Mouse (Mus musculus) liver, embryonic 13.5 days (tissue): ENCODE data around the gene Anxa8. TPM values are rescaled to one million over a fixed set of nuclear protein-coding genes. Genes with fewer than 3 reads are reported as not detected.

Experiments
- ATAC-seq: fragments of 200-750 bp; cut with Nextera tagmentation; 2 replicates; pipeline ENCODE4 v1.8.0; 2017; ENCODE audit warnings: low read depth, mild to moderate bottlenecking, moderate number of reproducible peaks, moderate library complexity
- DNase-seq: peaks from one replicate; pipeline ENCODE4 v3.0.0; 2022
- H3K27ac ChIP-seq: fragments of 300-500 bp; sonication (generic); 2 replicates; pipeline ENCODE4 v1.5.1; 2015; ENCODE audit warnings: moderate library complexity, mild to moderate bottlenecking, inconsistent platforms
- H3K27me3 ChIP-seq: fragments of 300-500 bp; sonication (generic); 2 replicates; pipeline ENCODE4 v1.6.1; 2015; ENCODE audit warnings: mild to moderate bottlenecking, inconsistent platforms
- H3K36me3 ChIP-seq: fragments of 300-500 bp; sonication (generic); 2 replicates; pipeline ENCODE4 v1.6.1; 2015; ENCODE audit warnings: mild to moderate bottlenecking, inconsistent platforms
- H3K4me1 ChIP-seq: fragments of 300-500 bp; sonication (generic); replicated peaks from 2 replicates; pipeline ENCODE4 v1.6.1; 2015; ENCODE audit warnings: inconsistent platforms
- H3K4me2 ChIP-seq: fragments of 300-500 bp; sonication (generic); 2 replicates; pipeline ENCODE4 v1.6.1; 2015; ENCODE audit warnings: inconsistent platforms, mild to moderate bottlenecking, moderate library complexity
- H3K4me3 ChIP-seq: fragments of 300-500 bp; sonication (generic); replicated peaks from 2 replicates; pipeline ENCODE4 v1.5.1; 2015; ENCODE audit warnings: mild to moderate bottlenecking, inconsistent platforms
- H3K9ac ChIP-seq: fragments of 300-500 bp; sonication (generic); 2 replicates; pipeline ENCODE4 v1.6.1; 2015; ENCODE audit warnings: mild to moderate bottlenecking, inconsistent platforms
- H3K9me3 ChIP-seq: fragments of 300-500 bp; sonication (generic); replicated peaks from 2 replicates; pipeline ENCODE4 v1.6.1; 2016; ENCODE audit warnings: inconsistent platforms
- WGBS: fragments of 180-500 bp; shearing (Covaris S2); methylation state at CpG from one replicate; pipeline ENCODE4 v1.1.7; 2015; ENCODE audit not compliant: insufficient replicate concordance; 5-methylcytosine and 5-hydroxymethylcytosine counted together
- polyA plus RNA-seq: library from polyadenylated mRNA; unstranded; fragments of >200 nt; fragmentation: Nextera tagmentation; extraction: Ambion mirVana; gene quantifications from 2 replicates; pipeline ENCODE4 v1.2.1, GENCODE M21; 2015

Gene Anxa8
- polyA plus RNA-seq, 1 experiment from 2014 or later: 0.10 TPM

- WGBS: 57% methylated on average over 2 of the region's 2 CpGs
- H3K9me3 ChIP-seq: no peaks in the 10 kb centered on the region
- no peak overlapping the region for H3K4me2 ChIP-seq
- no peaks in the 10 kb centered on the region for H3K4me1 ChIP-seq
- ATAC-seq (no peak), DNase-seq (no peak)
- H3K36me3 ChIP-seq: no peaks in the 10 kb centered on the region
- no peak overlapping the region for H3K4me3 ChIP-seq
- no peak overlapping the region for H3K9ac ChIP-seq
- H3K27ac ChIP-seq: no peak overlapping the region
- H3K27me3 ChIP-seq: no peaks in the 10 kb centered on the region
Observed at GRCm38 (mm10) chr14:34087856-34088398, 2.1 kb downstream of the Anxa8 start.

DNA sequence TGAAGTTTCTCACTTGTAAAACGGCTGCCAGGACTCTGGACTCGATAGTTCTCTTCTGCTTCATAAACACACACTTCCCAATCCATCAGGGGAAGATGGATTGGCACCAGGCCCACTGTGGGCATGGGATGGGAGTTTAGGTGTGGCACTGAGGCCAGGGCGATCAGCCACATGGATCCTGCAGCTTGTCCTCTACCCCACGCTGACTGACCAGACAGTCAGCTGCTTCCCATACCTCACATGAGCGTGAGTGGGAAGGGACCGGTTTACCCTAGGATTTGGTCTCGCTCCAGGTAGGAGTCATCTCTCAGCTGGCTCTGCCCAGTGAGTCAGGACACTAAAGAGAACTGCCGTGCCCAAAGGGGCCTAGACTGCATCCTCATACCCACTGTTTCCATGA is 4.0 kb downstream of the Anxa8 start:
- no peak for ATAC-seq
- H3K27me3 ChIP-seq: no peaks in the 10 kb centered on the region
- H3K9me3 ChIP-seq: no peaks in the 10 kb centered on the region
- H3K4me2 ChIP-seq: no peak overlapping the region
- H3K27ac ChIP-seq: no peak overlapping the region
- H3K9ac ChIP-seq: no peak overlapping the region
- H3K4me3 ChIP-seq: no peak overlapping the region
- no peaks in the 10 kb centered on the region for H3K36me3 ChIP-seq
- no peaks in the 10 kb centered on the region for H3K4me1 ChIP-seq
- WGBS: 57% methylated on average over 8 of the region's 8 CpGs
- DNase-seq: no peak

- no peaks in the 10 kb centered on the region for H3K27me3 ChIP-seq
- H3K4me2 ChIP-seq: no peak overlapping the region
- no peaks in the 10 kb centered on the region for H3K4me1 ChIP-seq
- H3K36me3 ChIP-seq: no peaks in the 10 kb centered on the region
- no peak overlapping the region for H3K4me3 ChIP-seq
- WGBS: 57% methylated on average over 5 of the region's 5 CpGs
- no peaks in the 10 kb centered on the region for H3K9me3 ChIP-seq
- no peak overlapping the region for H3K27ac ChIP-seq
- no peak for ATAC-seq
- DNase-seq: no peak
- no peak overlapping the region for H3K9ac ChIP-seq
Observed at GRCm38 (mm10) chr14:34091475-34091874, 5.7 kb downstream of the Anxa8 start.

GRCm38 (mm10) chr14:34092856-34093255 is 7.1 kb downstream of the Anxa8 start:
- Histone ChIP-seq H3K27me3 (no peaks in the 10 kb centered on the region), H3K4me2 (no peak overlapping the region), H3K36me3 (no peaks in the 10 kb centered on the region), H3K27ac (no peak overlapping the region), H3K9me3 (no peaks in the 10 kb centered on the region), H3K4me1 (no peaks in the 10 kb centered on the region), H3K4me3 (no peak overlapping the region), H3K9ac (no peak overlapping the region)
- WGBS: 57% methylated on average over 1 of the region's 1 CpGs
- DNase-seq: no peak
- no peak for ATAC-seq

- Histone ChIP-seq H3K36me3 (no peaks in the 10 kb centered on the region), H3K27ac (no peak overlapping the region), H3K4me1 (no peaks in the 10 kb centered on the region), H3K27me3 (no peaks in the 10 kb centered on the region), H3K4me3 (no peak overlapping the region), H3K9ac (no peak overlapping the region), H3K9me3 (no peaks in the 10 kb centered on the region), H3K4me2 (no peak overlapping the region)
- ATAC-seq: no peak
- no peak for DNase-seq
- WGBS: 54% methylated on average over 5 of the region's 5 CpGs
Observed at GRCm38 (mm10) chr14:34096161-34096560, 10.4 kb downstream of the Anxa8 start.

- Histone ChIP-seq H3K4me1 (no peaks in the 10 kb centered on the region), H3K4me2 (no peak within 1 kb of the TSS), H3K27me3 (no peaks in the 10 kb centered on the region), H3K27ac (no peak within 1 kb of the TSS), H3K4me3 (no peak within 1 kb of the TSS), H3K9me3 (no peaks in the 10 kb centered on the region), H3K9ac (no peak within 1 kb of the TSS), H3K36me3 (no peaks in the 10 kb centered on the region)
- DNase-seq (no peak), ATAC-seq (no peak)
- 64% methylated on average over 5 of the region's 5 CpGs for whole genome bisulfite sequencing
Observed at GRCm38 (mm10) chr14:34102601-34103000, 16.8 kb downstream of the Anxa8 start, which contains the start of gene A630023A22Rik. A630023A22Rik (minus strand) TSS chr14:34102754.

DNA sequence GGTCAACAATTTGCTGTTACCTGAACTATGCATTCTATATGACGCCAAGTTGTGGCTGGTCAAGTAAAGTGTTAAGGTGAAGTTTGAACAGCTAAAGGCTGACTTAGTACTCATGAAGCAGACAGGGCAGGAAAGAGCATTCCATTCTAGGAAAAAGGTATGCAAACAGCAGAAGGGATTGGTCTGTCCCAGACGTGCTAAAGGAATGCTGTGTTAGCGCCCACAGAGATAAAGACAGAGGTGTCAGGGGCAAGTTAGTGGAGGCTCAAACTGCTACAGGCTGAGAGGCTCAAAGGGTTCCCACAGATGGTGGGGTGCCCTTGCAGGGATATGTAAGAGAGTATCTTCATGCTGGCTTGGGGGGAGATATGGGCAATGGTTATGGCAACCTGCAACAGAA is 18.1 kb downstream of the Anxa8 start:
- H3K4me3 ChIP-seq: no peak overlapping the region
- H3K36me3 ChIP-seq: no peaks in the 10 kb centered on the region
- ATAC-seq (no peak), DNase-seq (no peak)
- no peaks in the 10 kb centered on the region for H3K9me3 ChIP-seq
- H3K4me1 ChIP-seq: no peaks in the 10 kb centered on the region
- H3K27ac ChIP-seq: no peak overlapping the region
- H3K4me2 ChIP-seq: no peak overlapping the region
- no peak overlapping the region for H3K9ac ChIP-seq
- 53% methylated on average over 3 of the region's 3 CpGs for WGBS
- no peaks in the 10 kb centered on the region for H3K27me3 ChIP-seq

DNA sequence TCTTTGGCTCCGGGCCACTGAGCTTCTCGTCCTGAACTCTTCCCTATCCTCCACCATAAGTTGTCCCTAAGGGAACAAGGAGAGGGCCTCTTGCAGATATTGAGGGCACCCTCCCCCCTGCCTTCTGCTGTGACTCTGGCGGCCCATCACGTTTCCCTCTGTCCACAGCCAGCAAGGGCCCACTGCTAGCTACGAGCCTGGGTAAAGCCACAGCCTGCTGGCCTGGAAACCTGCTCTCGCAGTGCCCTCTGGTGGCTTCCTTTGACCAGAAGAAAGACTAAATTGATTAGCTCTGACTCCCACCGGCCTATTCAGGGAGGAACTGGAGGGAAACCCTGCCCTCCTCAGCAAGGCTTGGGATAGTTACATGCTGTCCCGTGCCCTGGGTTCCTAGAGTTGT is 19.1 kb downstream of the Anxa8 start:
- ATAC-seq (0 out of 2 replicates have a peak, but pooled peaks have one; percentile 12), DNase-seq (peak; percentile 3)
- WGBS: 21% methylated on average over 8 of the region's 8 CpGs
- H3K9ac ChIP-seq: no peak overlapping the region
- H3K27me3 ChIP-seq: no peaks in the 10 kb centered on the region
- H3K4me3 ChIP-seq: no peak overlapping the region
- no peaks in the 10 kb centered on the region for H3K9me3 ChIP-seq
- H3K4me2 ChIP-seq: no peak overlapping the region
- H3K36me3 ChIP-seq: no peaks in the 10 kb centered on the region
- no peaks in the 10 kb centered on the region for H3K4me1 ChIP-seq
- no peak overlapping the region for H3K27ac ChIP-seq

- Histone ChIP-seq H3K4me2 (no peak overlapping the region), H3K36me3 (no peaks in the 10 kb centered on the region), H3K4me3 (no peak overlapping the region), H3K27me3 (no peaks in the 10 kb centered on the region), H3K9ac (no peak overlapping the region), H3K4me1 (no peaks in the 10 kb centered on the region), H3K27ac (no peak overlapping the region), H3K9me3 (no peaks in the 10 kb centered on the region)
- no peak for DNase-seq
- WGBS: 43% methylated on average over 12 of the region's 12 CpGs
- no peak for ATAC-seq
Observed at GRCm38 (mm10) chr14:34106389-34107062, 20.7 kb downstream of the Anxa8 start.

DNA sequence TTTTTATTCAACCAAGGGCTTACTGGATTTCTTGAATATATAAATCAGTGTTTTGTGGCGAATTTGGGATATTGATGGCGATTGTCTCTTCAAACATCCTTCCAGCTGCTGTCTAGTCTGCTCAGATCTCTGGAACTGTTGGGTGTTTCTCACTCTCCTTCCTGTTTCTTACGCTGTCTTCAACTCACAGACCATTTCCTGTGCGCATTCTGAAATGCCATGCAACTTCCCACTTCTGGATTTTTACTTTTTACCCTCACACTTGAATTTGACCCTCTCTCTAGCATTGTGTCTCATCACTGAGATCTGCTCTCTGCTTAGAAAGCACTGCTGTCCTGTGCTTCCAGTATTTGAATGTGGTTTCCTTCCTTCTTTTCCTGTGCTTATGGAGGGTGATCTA is 21.8 kb downstream of the Anxa8 start:
- Histone ChIP-seq H3K36me3 (no peaks in the 10 kb centered on the region), H3K4me1 (no peaks in the 10 kb centered on the region), H3K27ac (no peak overlapping the region), H3K4me2 (no peak overlapping the region), H3K4me3 (no peak overlapping the region), H3K9me3 (no peaks in the 10 kb centered on the region), H3K27me3 (no peaks in the 10 kb centered on the region), H3K9ac (no peak overlapping the region)
- DNase-seq (no peak), ATAC-seq (no peak)
- 21% methylated on average over 4 of the region's 4 CpGs for WGBS

GRCm38 (mm10) chr14:34114311-34114710 is 28.5 kb downstream of the Anxa8 start:
- ATAC-seq (no peak), DNase-seq (no peak)
- no peak overlapping the region for H3K4me3 ChIP-seq
- H3K36me3 ChIP-seq: no peaks in the 10 kb centered on the region
- H3K9ac ChIP-seq: no peak overlapping the region
- no peaks in the 10 kb centered on the region for H3K9me3 ChIP-seq
- H3K27me3 ChIP-seq: no peaks in the 10 kb centered on the region
- no peak overlapping the region for H3K4me2 ChIP-seq
- 67% methylated on average over 4 of the region's 4 CpGs for WGBS
- H3K27ac ChIP-seq: no peak overlapping the region
- H3K4me1 ChIP-seq: no peaks in the 10 kb centered on the region

GRCm38 (mm10) chr14:34119046-34119723 is 33.4 kb downstream of the Anxa8 start:
- H3K4me2 ChIP-seq: no peak overlapping the region
- DNase-seq (no peak), ATAC-seq (no peak)
- H3K4me3 ChIP-seq: no peak overlapping the region
- no peaks in the 10 kb centered on the region for H3K36me3 ChIP-seq
- no peak overlapping the region for H3K9ac ChIP-seq
- WGBS: 57% methylated on average over 7 of the region's 7 CpGs
- no peaks in the 10 kb centered on the region for H3K27me3 ChIP-seq
- no peaks in the 10 kb centered on the region for H3K9me3 ChIP-seq
- no peak overlapping the region for H3K27ac ChIP-seq
- no peaks in the 10 kb centered on the region for H3K4me1 ChIP-seq
